ENCODE assay signal across 17 mouse cellular contexts in the genomic region with DNA sequence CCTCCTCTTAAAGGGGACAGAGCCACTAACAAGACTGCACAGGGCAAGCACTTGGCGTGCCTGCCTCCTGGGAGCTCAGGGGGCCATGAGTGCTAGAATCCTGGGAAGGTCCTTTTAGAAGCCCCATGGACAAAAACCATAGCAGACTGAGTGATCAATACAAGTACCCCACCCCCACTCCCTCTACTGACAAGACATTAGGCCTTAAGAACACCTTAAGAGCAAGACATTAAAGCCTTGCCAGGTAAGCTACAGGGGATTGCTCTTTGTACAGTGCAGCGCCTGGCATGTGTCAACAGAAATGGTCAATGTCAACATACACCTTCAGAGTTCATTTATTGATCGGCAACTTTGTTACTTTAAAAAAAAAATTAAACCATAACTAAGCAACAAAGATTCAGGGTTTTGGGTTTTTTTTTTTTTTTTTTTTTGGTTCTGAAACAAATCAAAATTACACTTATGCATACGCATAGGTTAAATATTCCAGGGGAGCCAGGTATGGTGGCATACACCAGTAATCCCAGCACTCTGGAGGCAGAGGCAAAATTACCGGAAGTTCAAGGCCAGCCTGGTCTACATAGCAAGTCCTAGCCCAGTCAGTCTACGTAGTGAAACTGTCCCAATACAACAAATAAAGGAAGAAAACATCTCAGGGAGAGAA. TPM values are rescaled to one million over a fixed set of nuclear protein-coding genes. Genes with fewer than 3 reads are reported as not detected.
A peak's percentile ranks its signal among the peaks of the same experiment; 100 is the strongest.
DNase-seq lines count a peak whose midpoint lies in the region; ATAC-seq and TF ChIP-seq lines count a peak whose summit lies in the region.
"Had no signal": no experiment of that assay in that cellular context is flagged by ENCODE, and none has a peak within 500 bp of the region (broad histone marks: within the 10 kb centered on the region; RNA-seq: fewer than 3 reads in every experiment).

No protein-coding gene starts in this region.

- H3K4me1 ChIP-seq in heart, postnatal 0 days (ENCODE audit: control insufficient read depth, insufficient read depth) = peaks cover 20% of the 10 kb centered on the region
- H3K4me1 ChIP-seq in lung, postnatal 0 days (ENCODE audit: insufficient read depth, low read depth, low read length) = peaks cover 9% of the 10 kb centered on the region; the same call in 1 of the 2 replicates

- peak; percentile 44 for DNase-seq in CD4-positive, CD25-positive, alpha-beta regulatory T cell, adult 2 months (ENCODE audit: low read depth, low spot score)
- DNase-seq in heart, postnatal 0 days (ENCODE audit: low spot score) = no peak
- no peak for DNase-seq in heart, adult 11 months
- DNase-seq in lung, postnatal 0 days (ENCODE audit: low spot score) = no peak
- no peak for DNase-seq in lung, postnatal 25 days (ENCODE audit: low spot score)
- DNase-seq in frontal cortex, postnatal 10 days (ENCODE audit: low spot score in 2 of 2) = no peak
- DNase-seq: adrenal gland, postnatal 10 days; cerebellum, adult 9-11 months; gastrocnemius, postnatal 14 days; layer of hippocampus, adult 9-11 months; lung, postnatal 10 days; right cerebral cortex, postnatal 25 days had no signal

- no peaks in the 10 kb centered on the region for H3K27me3 ChIP-seq in heart, postnatal 0 days (ENCODE audit: control insufficient read depth, insufficient read depth, low read length)
- no peaks in the 10 kb centered on the region for H3K27me3 ChIP-seq in lung, postnatal 0 days (replicated peaks; ENCODE audit: insufficient read depth, low read length)
- H3K27me3 ChIP-seq: forebrain, embryonic 12.5 days had no signal

- H3K9me3 ChIP-seq in heart, postnatal 0 days (replicated peaks; ENCODE audit: control insufficient read depth, low read length) = no peaks in the 10 kb centered on the region
- H3K9me3 ChIP-seq in lung, postnatal 0 days (ENCODE audit: low read length) = no peaks in the 10 kb centered on the region
- H3K9me3 ChIP-seq: forebrain, embryonic 12.5 days; midbrain, embryonic 10.5 days had no signal

- WGBS in heart, postnatal 0 days = 83% methylated on average over 6 of the region's 6 CpGs
- WGBS in lung, postnatal 0 days = 53% methylated on average over 6 of the region's 6 CpGs

- H3K4me3 ChIP-seq in heart, postnatal 0 days (ENCODE audit: low read depth, low read length) = no peak overlapping the region
- peak overlapping the region; percentile 98 for H3K4me3 ChIP-seq in lung, postnatal 0 days (ENCODE audit: low read depth, low read length)
- H3K4me3 ChIP-seq: forebrain, embryonic 12.5 days; midbrain, embryonic 10.5 days had no signal

- H3K4me2 ChIP-seq in heart, postnatal 0 days (ENCODE audit: low read depth, low read length) = peak overlapping the region; percentile 73; the same call in 1 of the 2 replicates
- H3K4me2 ChIP-seq in lung, postnatal 0 days (replicated peaks; ENCODE audit: low read depth, low read length) = peak overlapping the region; percentile 69

- H3K27ac ChIP-seq in heart, postnatal 0 days (ENCODE audit: low read depth) = no peak overlapping the region
- peak overlapping the region; percentile 98; the same call in 1 of the 2 replicates for H3K27ac ChIP-seq in lung, postnatal 0 days (ENCODE audit: low read length)
- H3K27ac ChIP-seq: forebrain, embryonic 12.5 days had no signal

- H3K9ac ChIP-seq in heart, postnatal 0 days (replicated peaks; ENCODE audit: low read depth, low read length) = no peak overlapping the region
- peak overlapping the region; percentile 100 for H3K9ac ChIP-seq in lung, postnatal 0 days (replicated peaks; ENCODE audit: low read depth)
- H3K9ac ChIP-seq: forebrain, embryonic 12.5 days had no signal

- TF ChIP-seq EP300 in heart, postnatal 0 days (IDR thresholded peaks at IDR 0.05; ENCODE audit: low read depth) = no peak
- TF ChIP-seq EP300 in lung, postnatal 0 days (IDR thresholded peaks at IDR 0.05) = no peak

- no peak for TF ChIP-seq CTCF in heart, postnatal 0 days (IDR thresholded peaks at IDR 0.05; ENCODE audit: low read depth)
- no peak for TF ChIP-seq CTCF in lung, postnatal 0 days (IDR thresholded peaks at IDR 0.05)

- no peak for ATAC-seq in CD4-positive, CD25-positive, alpha-beta regulatory T cell, adult 4 months
- ATAC-seq in heart, postnatal 0 days (ENCODE audit: insufficient read depth, low read depth) = no peak
- ATAC-seq in lung, postnatal 0 days = no peak
- no peak for ATAC-seq in granulocyte monocyte progenitor cell, adult 5-6 weeks (replicated peaks; ENCODE audit: poor library complexity, severe bottlenecking)
- ATAC-seq: hindbrain, embryonic 16.5 days had no signal

- H3K36me3 ChIP-seq in heart, postnatal 0 days (replicated peaks; ENCODE audit: control insufficient read depth, insufficient read depth, low read length) = peaks cover 50% of the 10 kb centered on the region
- peaks cover 43% of the 10 kb centered on the region for H3K36me3 ChIP-seq in lung, postnatal 0 days (ENCODE audit: insufficient read depth, low read length)

RNA-seq across cellular contexts. Expression of a gene that starts 3.7 kb away (rescaled TPM):
- polyA plus RNA-seq in CD4-positive, CD25-positive, alpha-beta regulatory T cell, adult 4 months (2017; shearing (Covaris generic)) = 1 to 10 TPM; 2.0 to 4.2 TPM
- total RNA-seq in heart, postnatal 0 days (2014; rRNA removed; ENCODE audit: low replicate concordance) = 31.9 and 47.6 TPM in 2 replicates
- 7.7 and 10.9 TPM in 2 replicates for polyA plus RNA-seq in heart, postnatal 0 days (2015; fragmentation: Nextera tagmentation; extraction: Ambion mirVana)
- polyA plus RNA-seq in lung, postnatal 0 days (2015; fragmentation: Nextera tagmentation; extraction: Ambion mirVana) = 29.5 and 35.9 TPM in 2 replicates
- 9.1 and 12.1 TPM in 2 replicates for total RNA-seq in granulocyte monocyte progenitor cell, adult 5-6 weeks (2014; fragmentation: Nextera tagmentation)
- 9.2 and 10.8 TPM in 2 replicates for total RNA-seq in granulocyte monocyte progenitor cell, adult 5-6 weeks (2017)
